Mouse (Mus musculus) lung, adult 2 months (tissue): ENCODE measurements at regions not wholly inside any gene's neighbourhood (a gene's known extent, or its start where the extent isn't known, plus 50 kb on each side); places are given as distances from the start of the nearest gene placed in this dataset.

ENCODE experiments used
- CTCF ChIP-seq: fragments of 200-500 bp; IDR thresholded peaks from 2 replicates; pipeline ENCODE4 v1.5.1; 2011; ENCODE audit warnings: mild to moderate bottlenecking, low read length, control low read depth; ENCODE audit not compliant: insufficient read depth
- POLR2A ChIP-seq: fragments of 200-500 bp; IDR thresholded peaks from 2 replicates; pipeline ENCODE4 v1.6.1; 2011; ENCODE audit warnings: low read depth, mild to moderate bottlenecking, control low read depth, low read length, borderline replicate concordance; ENCODE audit errors: extremely low read depth

GRCm38 (mm10) chr8:39954924-39955323 lies 720.0 kb upstream of the Adam24 start:
- TF ChIP-seq CTCF (no peak), POLR2A (no peak)
